Mouse (Mus musculus): ENCODE results near the gene Phkb. TPM values are rescaled to one million over a fixed set of nuclear protein-coding genes. Genes with fewer than 3 reads are reported as not detected.

Phkb gene
- 5.9 and 27.5 TPM in 2 replicates for polyA plus RNA-seq (2012; rRNA removed; ENCODE audit: low replicate concordance)

DNA sequence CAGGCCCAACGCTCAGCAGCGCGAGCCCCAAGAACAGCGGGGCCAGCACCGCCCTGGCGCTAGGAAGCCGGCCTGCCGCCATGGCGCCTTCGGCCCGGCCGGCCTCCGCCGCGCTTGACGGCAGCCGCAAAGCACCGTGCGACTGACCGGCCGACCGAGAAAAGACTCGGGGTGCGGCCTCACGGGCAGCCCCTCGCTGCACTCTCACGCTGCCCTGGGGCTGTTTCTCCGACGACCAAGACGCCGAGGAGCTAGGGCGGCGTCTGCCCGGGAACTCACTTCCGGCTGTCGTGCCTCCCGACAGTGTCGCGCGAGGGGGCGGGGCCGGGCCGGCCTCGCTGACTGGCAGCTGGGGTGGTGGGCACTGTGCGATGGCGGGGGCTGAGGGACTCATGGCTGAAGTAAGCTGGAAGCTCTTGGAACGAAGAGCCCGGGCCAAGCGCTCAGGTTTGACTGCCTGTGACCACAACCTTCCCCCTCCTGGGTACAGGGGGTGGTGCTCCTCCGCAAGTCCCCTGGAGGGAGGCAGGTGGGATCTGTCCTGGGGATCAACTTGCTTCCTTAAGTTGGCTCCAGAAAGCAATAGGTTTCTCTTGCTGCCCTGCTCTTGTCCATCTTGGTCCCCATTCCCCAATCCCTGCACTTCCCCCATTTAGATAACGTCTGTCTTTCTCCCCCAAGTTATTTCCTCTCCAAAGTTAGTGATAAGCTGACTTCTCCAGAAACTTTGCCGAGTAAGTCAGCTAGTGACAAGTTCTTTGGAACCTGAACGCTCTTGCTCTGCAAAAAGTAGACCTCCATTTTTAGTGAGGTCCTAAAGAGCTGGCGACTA, at the start of gene Phkb, which contains the start of gene Itfg1:
Phkb (plus strand) TSS at position 303 of the 832 bp plus-strand sequence.
Itfg1 (minus strand) TSS at position 265 of the 832 bp plus-strand sequence.

Other genes with a start within 250 kb of the Phkb start
- 0.35 and 0.57 TPM in 2 replicates for gene Neto2, start 140.0 kb upstream of the Phkb start, polyA plus RNA-seq (2012; rRNA removed; ENCODE audit: low replicate concordance)
- 16.3 and 20.5 TPM in 2 replicates for gene Itfg1, start within 50 bp of the Phkb start, polyA plus RNA-seq (2012; rRNA removed; ENCODE audit: low replicate concordance)

Data from mammary gland, adult 2 months (tissue).